Mouse (Mus musculus) adrenal gland, adult 2 months (tissue): ENCODE data around the gene Gm20683. TPM values are rescaled to one million over a fixed set of nuclear protein-coding genes. Genes with fewer than 3 reads are reported as not detected.

ENCODE experiments used
- DNase-seq: peaks from one replicate; pipeline ENCODE4 v3.0.0; 2021
- polyA plus RNA-seq: library from polyadenylated mRNA; depleted of rRNA; stranded (reverse); fragments of >200 nt; gene quantifications from 2 replicates; pipeline ENCODE4 v1.2.3, GENCODE M21; 2012
- total RNA-seq, 2 experiments: library from RNA; stranded (reverse); gene quantifications; 2 replicates each; pipeline ENCODE4 v1.2.3; 2021

Gm20683 gene
- total and polyA plus RNA-seq, 3 experiments: 14.0 to 239 (median 16.3) TPM

DNA sequence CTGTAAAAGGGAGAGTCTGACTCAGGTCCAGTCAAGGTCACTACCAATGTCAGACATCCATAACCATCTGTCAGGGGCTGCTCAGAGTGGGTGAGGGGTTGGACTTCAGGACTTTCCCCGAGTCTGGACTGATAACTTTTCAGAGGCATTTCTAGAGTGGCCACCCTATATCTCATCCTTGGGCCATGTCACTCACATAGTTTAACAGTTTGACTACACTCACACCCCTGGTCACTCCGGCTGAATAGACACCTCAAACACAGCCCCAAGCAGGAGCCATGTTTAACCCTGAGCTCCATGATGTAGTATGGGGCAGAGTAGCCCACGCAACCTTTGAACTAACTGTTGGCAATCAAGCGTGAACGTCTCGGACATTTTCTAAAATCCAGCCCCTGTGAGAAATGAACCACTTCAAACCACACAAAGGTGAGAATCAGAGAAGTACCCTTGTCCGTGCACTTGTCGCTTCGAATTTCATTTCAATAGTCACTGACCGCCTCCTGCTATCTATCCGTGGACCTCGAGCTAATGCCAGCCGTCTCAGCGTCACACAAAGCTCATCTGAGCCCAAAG is 32.7 kb upstream of the Gm20683 start:
- peak; percentile 76 for DNase-seq

DNA sequence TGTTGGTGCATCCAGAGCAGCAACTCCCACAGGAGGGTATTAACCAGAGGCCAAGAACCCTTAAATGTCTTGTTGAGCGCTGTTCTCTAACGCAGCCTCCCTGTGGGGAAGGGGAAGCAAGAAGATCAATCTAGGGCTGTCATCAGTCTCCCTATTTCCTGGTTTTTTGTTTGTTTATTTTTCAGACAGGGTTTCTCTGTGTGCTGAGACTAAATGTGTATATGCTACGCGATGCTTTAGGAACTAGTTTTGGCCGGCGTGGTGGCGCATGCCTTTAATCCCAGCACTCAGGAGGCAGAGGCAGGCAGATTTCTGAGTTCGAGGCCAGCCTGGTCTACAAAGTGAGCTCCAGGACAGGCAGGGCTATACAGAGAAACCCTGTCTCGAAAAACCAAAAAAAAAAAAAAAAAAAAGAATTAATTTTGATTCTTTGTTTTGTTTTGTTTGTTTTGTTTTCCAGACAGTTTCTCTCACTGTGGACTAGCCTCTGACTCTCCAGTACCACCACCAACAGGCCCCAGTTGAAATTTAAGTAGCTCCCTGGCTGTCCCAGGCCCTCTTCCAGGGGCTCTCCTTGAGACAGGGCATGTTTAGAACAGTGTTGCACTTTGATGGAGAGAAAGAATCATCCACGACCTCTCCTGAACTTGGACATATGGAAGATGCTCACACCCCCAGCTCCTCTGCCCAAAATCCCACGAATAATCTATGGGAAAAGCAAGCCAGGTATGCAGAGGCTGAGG is 32.0 kb upstream of the Gm20683 start:
- DNase-seq: no peak

- no peak for DNase-seq
Observed at GRCm38 (mm10) chr17:25872676-25873075, 31.1 kb upstream of the Gm20683 start.

DNA sequence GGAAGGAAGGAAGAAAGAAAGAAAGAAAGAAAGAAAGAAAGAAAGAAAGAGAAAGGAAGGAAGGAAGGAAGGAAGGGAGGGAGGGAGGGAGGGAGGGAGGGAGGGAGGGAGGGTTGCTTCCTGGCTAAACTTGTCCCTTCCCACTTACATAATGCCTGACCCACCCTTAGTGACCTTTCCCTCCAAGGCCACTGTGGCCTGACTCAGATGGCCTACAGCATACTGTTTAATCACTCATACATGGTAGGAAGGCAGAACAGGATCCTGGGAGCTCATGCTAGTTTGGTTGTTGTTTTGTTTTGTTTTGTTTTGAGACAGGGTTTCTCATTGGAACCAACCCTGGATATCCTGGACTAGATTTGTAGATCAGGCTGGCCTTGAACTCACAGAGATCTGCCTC is 30.0 kb upstream of the Gm20683 start:
- peak; percentile 91 for DNase-seq

GRCm38 (mm10) chr17:25869954-25870353 is 28.4 kb upstream of the Gm20683 start:
- no peak for DNase-seq

DNA sequence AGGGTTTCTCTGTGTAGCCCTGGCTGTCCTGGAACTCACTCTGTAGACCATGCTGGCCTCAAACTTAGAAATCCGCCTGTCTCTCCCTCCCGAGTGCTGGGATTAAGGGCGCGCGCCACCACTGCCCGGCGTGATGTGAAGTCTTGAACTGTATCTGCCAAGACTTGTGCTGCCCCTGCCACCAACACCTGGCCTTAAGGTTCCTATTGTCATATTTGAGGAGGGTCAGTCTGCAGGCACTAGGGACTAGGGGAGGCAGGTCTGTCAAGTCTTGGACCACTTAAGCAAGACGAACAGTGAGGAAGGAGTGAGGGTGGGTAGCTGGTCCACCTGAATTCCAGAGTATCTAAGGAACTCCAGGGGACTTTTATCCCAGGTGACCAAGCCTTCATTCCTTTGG is 27.9 kb upstream of the Gm20683 start:
- no peak for DNase-seq

DNA sequence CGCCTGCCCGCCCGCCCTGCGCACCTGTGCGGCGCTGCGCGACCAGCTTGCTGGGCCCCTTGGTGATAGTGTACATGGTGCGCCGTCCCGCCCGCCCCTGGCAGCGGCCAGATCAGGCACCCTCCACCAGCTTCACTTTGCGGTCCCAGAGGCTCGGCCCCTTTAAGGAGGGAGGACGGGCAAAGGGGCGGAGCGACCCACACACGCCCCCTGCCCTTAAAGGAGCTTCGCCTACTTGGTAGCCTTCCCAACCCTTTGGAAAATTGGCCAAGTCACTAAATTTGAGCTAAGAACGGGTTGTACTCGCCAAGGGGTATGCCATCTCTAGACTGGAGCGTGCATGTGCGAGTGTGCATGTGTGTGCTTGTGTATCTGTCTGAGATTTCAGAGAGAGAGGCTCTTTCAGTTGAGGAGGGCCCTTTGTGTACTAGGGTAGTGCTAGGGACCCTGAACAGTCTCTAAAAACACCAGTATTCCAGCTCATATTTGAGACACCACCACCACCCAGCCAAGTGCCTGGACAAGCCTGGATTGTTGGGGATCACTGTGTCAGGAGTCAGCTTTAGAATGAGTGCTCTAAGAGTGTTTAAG is 27.1 kb upstream of the Gm20683 start, which contains the start of gene Mcrip2:
TSS of gene Mcrip2 (minus strand) at position 164 of the 591 bp plus-strand sequence.
- DNase-seq: peak; percentile 95

GRCm38 (mm10) chr17:25867836-25868600 is 26.5 kb upstream of the Gm20683 start:
- peak; percentile 92 for DNase-seq

DNA sequence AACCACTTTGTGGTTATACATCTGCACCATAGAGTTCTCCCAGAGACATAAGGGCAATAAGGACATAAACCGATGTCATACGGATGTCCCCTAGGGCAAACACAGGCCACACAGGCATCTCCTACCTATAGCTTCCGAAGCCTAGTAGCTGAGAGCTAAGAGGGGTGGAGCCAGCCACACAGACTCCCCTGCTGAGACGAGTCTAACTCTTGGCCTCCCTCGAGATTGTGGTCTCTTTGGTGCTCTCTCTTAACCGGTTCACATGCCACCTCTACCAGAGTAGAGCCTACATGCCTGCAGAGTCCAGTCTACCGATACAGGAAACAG is 25.9 kb upstream of the Gm20683 start:
- no peak for DNase-seq

GRCm38 (mm10) chr17:25866172-25866571 is 24.6 kb upstream of the Gm20683 start:
- DNase-seq: peak; percentile 47

DNA sequence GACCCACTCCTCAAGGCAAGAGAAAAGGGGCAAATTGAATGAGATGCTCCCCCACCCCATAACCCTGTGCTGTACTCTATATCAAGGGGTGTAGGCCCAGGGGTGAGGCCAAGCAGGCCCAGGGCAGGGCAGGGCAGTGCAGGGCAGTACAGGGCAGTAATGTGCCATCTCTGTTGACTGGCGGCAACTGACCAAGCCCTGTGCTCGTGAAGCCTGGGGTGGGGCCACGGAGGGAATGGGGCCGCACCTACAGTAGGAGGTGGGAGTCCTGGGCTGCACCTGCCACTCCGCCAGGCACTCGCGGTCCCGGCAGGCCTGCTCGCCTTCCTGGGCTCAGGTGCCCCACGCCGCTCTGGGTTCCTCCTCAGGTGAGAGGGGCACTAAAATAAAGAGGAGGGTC is 23.7 kb upstream of the Gm20683 start:
- DNase-seq: no peak

DNA sequence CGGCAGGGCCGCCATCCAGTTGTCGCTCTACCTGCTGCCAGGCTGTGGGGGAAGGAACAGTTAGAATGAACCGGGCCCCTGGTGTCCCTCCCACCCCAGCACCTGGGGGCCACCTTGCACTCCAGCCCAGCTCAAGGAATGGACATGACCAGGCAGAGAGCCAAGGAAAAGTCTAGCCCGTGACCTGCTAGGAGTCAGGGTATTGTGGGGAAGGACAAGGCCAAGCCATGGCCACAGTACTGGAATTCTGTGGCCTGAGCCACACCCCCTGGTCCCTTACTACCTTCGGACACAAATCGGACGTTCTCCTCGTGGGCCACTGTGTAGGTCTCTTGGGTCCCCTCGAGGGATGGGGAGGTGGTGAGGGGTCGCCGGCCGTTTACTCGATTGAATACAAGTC is 22.7 kb upstream of the Gm20683 start:
- DNase-seq: peak; percentile 64

DNA sequence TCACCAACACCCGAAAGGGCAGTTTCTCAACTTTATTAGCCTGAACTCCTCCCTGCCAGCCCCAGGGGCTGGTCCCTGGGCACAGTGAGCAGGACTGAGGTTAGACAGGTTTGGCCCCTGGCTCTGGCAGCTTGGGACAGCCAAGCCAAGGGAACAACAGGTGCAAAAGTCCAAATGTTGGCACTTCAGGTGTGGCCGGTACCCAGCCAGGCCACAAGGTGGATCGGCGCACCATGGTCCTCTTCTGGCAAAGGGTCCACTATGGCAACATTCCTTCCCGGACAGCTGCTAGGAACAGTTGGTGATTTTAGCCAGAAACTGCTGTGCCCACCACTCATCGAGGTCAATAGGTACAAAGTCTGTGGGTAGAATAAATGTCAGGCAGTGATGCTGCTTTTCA is 22.1 kb upstream of the Gm20683 start:
- no peak for DNase-seq

- DNase-seq: no peak
Observed at GRCm38 (mm10) chr17:25861704-25862612, 20.4 kb upstream of the Gm20683 start.

DNA sequence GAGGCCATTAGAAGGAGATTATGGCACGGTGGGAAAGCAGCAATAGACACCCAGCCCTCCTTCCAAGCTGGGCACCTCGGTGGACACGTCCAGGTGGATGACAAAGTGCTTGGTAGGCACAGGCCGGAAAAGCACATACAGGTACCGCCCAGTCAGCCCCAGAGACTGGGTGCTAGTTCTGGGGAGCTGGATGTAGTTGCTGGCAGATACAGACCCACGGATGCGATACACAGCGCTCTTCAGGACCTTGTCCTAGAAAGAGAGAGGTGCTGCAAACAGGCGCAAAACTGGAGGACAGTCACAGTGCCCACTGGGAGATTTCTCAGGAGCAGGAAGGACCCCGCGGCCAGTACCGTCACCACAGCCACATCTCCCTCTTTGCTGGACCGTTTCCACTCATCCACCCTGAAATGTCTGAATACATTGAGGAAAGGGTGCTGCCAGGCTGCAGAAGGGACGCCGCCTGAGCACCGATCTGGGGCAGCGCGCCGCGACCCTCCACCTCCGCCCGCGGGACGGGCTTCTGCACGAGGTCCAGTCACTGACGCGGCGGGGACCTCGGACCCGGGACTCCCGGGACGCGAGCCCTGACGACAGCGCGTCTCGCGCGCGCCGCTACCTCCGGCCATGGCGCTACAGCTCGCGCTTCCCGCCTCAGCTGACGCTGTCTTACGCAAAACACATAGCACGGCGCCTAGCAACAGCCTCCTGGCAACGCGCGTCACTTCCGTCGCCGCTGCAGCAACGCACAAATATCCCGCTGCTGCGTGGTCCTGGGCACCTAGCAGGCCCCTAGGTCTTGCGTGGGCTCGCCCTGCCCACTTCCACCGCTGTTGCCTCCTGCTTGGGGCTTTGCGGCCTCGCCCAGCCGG is 19.5 kb upstream of the Gm20683 start, which contains the start of gene Wdr90:
TSS of gene Wdr90 (minus strand) at position 670 of the 872 bp plus-strand sequence.
- peak; percentile 95 for DNase-seq

GRCm38 (mm10) chr17:25860229-25860628 is 18.7 kb upstream of the Gm20683 start:
- DNase-seq: no peak

- DNase-seq: peak; percentile 97
Observed at GRCm38 (mm10) chr17:25844396-25844901, 2.9 kb upstream of the Gm20683 start, which contains the start of gene Rhot2. TSS of gene Rhot2 (minus strand) at chr17:25844851.

GRCm38 (mm10) chr17:25843636-25844395 is 2.3 kb upstream of the Gm20683 start:
- peak; percentile 55 for DNase-seq

DNA sequence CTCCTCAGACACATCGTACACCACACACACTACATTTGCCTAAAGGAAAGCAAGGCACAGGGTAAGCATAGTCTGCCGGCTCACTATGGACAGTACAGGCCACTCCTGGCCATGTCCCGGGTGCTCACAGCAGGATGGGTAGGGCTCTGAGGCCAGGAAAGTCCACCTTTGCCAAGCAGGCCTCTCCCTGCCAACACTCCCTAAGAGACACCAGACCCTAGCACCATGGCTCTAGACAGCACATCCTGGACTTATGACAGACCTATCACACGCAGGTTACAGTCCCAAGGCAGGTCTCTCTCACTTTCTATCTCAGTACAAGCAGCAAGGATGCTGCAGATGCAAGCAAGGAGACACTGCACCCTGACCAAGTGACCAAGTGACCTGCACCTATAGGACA is 1.6 kb upstream of the Gm20683 start:
- no peak for DNase-seq
